Mouse (Mus musculus) left cerebral cortex, postnatal 10 days (tissue): Measurements from ENCODE around the gene Cd80. TPM values are rescaled to one million over a fixed set of nuclear protein-coding genes. Genes with fewer than 3 reads are reported as not detected.
"Not testable (repeated sequence)": the region's sequence is repeated elsewhere in the genome, so short reads cannot be mapped to it uniquely, and the experiment has no call there.

Experiments
- DNase-seq, 2 experiments: peaks; one replicate each; pipeline ENCODE4 v3.0.0; 2021 to 2022; ENCODE audit warnings: low spot score in 2 of 2, mixed read lengths in 1 of 2; ENCODE audit errors: extremely low spot score in 1 of 2
- intact Hi-C: fragments of 180-260 bp; cut with DNase I; formaldehyde crosslinking; loops from one replicate; pipeline ENCODE4 v1.15.1; 2025
- total RNA-seq, 2 experiments: library from RNA; stranded (reverse); gene quantifications; 2 replicates each; pipeline ENCODE4 v1.2.3; 2021

The Cd80 gene
- total RNA-seq, 2 experiments from 2014 or later = 0.36 to 0.49 TPM

DNA sequence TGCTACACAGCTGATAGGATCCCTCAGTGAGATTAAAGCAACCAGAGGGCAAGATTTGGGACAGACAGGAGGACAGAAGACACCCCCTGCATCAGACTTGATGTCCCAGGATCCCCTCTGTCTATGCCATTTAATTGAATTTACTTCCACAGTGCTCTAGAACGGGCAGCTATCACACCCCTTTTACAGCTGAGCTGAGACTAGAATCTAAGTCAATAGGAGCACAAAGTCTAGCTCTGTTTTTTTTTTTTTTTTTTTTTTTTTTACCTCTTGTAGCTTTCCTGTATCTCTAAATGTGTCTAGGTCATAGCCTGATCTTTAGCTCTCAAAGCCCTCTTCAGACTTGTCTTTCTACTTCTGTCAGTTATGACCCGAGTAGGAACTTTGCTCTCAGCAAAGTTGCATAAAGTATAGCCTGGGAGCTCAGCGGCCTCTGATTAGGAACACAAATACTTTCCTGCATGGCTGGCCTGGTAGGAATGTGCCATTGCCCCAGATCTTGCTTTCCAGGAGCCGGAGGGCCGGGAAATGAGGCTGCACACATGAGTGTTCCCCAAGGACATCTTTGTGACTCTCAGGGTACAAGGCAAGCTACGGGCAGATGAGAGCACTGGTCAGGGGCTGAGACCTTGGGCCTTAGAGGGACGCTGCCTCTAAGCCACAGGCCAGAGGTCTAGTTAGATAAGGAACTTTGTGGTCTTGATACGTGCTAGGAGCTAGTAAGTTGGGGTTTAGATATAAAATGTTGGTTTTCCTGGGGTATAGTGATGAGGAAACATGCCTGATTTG is 12.8 kb downstream of the Cd80 start:
- intact Hi-C loops = no loop called here
- DNase-seq = no peak

DNA sequence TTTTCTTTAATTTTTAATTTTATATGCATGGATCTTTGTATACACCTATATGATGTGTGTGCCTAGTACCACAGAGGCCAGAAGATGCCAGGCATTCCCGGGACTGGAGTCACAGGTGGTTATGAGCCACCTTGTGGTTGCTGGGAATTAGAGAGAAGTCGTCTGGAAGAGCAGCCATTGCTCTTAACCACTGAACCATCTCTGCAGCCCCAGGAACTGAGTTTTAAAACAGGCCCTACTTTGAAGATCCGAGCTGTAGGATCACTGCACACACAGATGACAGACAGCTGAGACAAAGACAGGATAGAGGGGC is 13.3 kb downstream of the Cd80 start:
- intact Hi-C loops = no loop called here
- DNase-seq = no peak

DNA sequence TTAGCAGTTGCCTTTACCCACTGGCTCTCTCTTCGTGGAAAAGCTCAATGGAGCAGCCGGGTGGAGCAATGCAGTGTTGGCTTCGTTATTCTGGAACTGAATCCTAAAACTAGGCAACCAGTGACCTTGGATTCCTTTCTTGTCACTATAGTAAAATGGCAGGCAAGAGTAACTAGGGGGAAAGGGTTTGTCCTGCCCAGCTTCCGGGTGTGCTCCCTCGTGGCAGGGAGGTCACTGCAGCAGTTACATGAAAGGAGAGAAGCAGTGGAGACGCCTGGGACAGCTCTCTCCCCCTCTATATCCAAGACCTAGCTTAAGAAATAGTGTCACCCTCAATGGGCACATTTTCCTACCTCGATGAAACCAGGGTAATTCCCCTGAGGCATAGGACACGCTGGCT is 14.1 kb downstream of the Cd80 start:
- intact Hi-C loops = no loop called here

DNA sequence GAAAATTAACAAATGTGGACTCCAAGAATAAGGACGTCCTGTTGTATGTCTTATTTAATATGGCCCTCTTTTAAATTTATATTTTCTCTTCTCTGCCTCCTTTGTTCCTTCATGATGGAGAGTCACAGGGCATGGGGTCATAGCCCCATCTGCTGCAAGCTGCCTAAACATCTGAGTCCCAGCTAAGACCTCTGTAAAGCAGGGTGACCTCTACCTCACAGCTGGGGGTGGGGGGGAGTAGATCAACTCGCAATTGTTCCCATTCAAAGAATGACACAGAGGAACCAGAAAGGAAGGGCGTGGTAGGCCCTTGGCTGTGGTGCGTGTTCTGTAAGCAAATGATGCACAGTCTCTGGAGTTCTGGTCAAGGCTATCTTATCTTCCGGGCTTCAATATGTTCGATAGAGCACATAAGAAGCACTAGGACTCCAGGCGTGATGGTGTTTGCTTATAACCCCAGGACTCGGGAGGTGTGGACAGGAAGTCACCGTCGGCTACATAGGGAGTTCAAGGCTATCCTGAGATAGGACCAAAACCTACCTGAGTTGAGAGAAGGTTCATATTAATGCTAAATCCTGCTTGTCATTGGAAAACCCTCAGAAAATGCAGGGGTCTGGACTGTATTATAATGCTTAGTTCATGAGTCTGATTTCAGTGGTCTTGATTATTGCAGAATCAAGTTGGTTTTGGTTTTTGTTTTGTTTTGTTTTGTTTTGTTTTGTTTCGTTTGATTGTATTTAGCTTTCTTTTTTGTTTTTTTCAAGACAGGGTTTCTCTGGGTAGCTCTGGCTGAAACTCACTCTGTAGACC is 16.5 kb downstream of the Cd80 start:
- intact Hi-C loops = no loop called here

More for the DNA sequence above, 14.1 kb downstream of the Cd80 start:
- DNase-seq = no peak

DNA sequence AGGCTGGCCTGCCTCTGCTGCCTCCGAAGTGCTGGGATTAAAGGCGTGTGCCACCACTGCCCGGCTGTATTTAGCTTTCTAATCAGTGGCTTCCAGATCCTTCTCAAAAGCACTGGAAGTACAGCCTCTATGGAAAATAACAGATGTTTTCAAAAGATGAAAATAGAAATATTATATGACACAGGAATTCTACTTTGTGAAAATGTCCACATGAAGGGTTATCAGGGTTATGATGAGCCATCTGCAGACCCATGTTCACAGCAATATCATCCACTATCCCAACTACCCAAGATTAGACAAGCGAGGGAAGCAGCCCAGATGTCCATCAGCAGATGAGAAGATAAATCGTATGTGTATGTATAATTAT is 17.1 kb downstream of the Cd80 start:
- no peak for DNase-seq
- intact Hi-C loops = no loop called here

More for the DNA sequence above, 16.5 kb downstream of the Cd80 start:
- DNase-seq = no peak

DNA sequence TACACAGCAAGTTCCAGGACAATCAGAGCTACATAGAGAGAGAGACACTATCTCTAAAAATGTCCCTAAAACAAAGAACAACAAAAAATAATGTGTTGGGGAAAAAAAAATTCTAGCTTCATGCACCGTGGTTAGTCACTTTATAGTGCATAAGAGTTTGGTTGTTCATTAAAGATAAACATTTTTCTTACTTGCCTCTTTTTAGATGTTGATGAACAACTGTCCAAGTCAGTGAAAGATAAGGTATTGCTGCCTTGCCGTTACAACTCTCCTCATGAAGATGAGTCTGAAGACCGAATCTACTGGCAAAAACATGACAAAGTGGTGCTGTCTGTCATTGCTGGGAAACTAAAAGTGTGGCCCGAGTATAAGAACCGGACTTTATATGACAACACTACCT is 18.3 kb downstream of the Cd80 start:
- intact Hi-C loops = no loop called here
- no peak for DNase-seq

DNA sequence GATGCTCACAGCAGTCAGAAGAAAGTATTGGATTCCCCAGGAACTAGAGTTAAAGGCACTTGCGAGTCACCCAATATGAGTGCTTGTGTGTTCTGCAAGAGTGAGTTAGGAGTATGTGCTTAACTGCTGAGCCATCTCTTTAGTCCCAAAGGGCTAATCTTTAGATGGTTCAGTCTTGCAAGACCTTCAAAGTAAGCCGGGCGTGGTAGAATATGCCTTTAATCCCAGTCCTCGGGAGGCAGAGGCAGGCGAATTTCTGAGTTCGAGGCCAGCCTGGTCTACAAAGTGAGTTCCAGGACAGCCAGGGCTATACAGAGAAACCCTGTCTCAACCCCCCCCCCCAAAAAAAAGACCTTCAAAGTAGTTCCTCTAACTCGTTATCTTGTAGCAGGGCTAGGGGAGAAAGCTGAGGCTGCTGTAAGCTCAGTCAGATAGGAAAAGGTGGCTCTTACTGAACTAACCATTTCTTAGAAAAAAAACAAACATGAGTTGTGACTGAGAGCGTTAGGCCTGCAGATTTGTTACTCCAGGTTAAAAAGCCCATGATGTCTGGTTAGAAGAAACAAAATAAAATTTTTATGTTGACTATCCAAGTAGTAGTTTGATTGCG is 19.4 kb downstream of the Cd80 start:
- intact Hi-C loops = no loop called here

DNA sequence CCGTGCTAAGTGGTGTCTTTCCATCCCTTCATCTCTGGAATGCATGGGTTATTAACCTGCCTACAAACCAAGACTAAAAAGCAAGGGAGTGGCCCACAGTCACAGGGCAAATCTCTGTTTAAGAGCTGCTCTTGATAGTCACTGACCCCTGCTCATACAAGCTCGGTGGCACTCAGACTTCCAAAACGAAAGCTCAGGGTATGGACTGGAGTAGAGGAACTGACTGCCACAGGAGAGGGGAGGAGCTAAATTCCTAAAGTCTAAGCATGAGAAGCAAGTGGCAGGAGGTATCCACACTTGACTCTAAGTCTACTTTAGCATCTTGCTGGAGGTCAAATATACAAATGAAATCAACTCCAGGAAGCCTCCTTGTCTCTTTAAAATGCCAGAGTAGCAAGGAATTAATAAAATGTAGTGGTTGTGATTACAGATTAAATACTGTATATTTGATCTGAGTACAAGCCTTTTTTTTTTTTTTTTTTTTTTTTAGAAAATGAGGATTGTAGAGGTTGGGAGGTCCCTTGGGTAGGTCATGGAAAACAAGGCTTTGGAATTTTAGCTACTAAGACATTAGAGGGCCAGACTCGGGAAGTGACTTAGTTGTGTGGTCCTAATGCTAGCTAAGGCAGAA is 20.4 kb downstream of the Cd80 start:
- DNase-seq = no peak
- intact Hi-C loops = no loop called here

More for the DNA sequence above, 19.4 kb downstream of the Cd80 start:
- DNase-seq = no peak

DNA sequence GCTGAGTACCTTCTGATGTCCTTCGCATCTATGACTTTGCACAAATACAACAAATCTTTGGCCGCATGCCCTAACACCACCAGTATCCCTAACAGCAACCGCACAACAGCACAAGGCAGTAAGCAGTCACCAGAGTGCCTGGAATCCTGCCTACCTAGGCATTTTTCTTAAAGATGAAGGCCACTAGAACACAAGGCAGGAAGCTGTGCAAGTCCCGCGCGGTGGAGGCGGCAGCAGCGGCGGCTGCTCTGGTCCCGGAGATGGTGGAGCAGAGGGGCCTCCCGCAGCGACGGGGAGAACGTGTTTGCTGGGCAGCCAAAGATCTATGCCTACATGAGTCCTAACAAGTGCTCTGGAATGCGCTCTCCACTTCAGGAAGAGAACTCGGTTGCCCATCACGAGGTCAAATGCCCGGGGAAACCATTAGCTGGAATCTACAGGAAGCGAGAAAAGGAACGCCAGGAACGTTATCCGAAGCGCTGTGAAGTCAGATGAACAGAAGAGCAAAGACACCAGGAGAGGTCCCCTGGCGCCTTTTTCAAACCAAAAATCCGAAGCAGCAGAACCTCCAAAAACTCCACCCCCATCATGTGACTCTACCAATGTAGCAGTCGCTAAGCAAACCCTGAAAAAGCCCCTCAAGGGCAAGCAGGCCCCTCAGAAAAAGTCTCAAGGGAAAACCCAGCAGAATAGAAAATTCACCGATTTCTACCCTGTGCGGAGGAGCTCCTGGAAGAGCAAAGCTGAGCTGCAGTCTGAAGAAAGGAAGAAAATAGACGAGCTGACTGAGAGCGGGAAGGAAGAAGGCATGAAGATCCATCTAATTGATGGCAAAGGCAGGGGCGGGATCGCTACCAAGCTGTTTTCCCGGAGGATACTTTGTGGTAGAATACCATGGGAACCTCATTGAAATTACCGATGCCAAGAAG is 21.2 kb downstream of the Cd80 start:
- intact Hi-C loops = no loop called here
- DNase-seq = peak in 1 of 2 experiments; percentile 51

DNA sequence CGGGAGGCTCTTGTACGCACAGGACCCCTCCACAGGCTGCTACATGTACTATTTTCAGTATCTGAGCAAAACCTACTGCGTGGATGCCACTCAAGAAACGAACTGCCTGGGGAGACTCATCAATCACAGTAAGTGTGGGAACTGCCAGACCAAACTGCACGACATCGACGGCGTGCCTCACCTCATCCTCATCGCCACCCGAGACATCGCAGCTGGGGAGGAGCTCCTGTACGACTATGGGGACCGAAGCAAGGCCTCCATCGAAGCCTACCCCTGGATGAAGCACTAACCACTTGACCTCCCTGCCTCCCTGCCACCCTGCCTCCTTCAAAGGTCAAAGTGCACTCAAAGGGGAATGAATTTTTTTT is 21.9 kb downstream of the Cd80 start:
- DNase-seq, intact Hi-C loops: not testable (repeated sequence)

DNA sequence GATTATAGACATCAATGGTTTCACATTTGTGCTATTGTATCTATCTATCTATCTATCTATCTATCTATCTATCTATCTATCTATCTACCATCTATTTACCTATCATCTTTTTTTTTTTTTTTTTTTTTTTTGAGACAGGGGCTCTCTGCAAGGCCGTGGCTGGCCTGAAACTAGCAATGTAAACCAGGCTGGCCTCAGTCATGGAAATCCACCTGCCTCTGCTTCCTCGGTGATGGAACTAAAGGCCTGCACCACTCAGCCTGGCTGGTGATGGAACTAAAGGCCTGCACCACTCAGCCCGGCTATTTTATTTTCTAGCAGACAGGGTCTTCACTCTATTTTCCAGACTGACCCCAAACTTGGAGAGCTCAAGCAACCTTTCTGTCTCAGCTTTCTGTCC is 22.9 kb downstream of the Cd80 start:
- intact Hi-C loops = no loop called here
- no peak for DNase-seq

DNA sequence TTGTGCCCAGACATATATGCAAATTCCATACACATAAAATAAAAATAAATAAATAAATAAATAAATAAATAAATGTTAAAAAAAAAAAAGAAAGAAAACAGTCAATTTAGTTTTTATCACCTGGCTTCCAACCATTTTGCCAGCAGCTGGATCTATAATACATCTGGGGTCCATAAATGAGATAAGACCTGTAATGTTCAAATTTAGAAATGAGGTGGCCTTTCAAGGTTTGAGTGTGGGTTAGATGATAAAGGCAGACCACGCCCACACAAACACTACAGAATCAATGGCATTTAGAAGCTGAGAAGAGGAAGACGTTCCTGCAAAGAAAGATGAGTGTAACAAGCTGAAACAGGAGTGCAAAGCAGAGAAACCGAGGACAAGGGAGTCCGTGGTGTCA is 26.0 kb downstream of the Cd80 start:
- intact Hi-C loops = no loop called here
- DNase-seq = no peak

DNA sequence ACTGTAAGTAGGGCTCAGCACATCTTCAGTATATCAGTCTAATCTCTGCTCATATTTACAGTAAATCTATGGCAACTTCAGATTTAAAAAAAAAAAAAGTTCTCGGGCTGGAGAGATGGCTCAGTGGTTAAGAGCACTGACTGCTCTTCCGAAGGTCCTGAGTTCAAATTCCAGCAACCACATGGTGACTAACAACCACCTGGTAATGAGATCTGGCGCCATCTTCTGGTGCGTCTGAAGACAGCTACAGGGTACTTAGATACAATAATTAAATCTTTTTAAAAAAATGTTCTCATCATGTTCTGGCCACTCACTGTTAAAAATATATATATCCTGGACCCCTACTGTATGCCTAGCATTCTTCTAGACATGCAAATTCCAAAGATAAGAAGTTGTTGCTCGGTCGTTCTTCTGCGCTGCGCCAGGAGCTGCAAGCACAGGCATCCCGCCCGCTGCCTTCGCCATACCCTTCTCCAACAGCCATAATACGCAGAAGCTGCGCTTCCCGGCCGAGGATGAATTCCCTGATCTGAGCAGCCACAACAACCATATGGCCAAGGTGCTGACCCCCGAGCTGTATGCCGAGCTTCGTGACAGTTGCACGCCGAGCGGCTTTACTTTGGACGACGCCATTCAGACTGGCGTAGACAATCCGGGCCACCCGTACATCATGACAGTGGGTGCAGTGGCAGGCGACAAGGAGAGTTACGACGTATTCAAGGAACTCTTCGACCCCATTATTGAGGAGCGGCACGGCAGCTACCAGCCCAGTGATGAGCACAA is 27.6 kb downstream of the Cd80 start:
- peak in 1 of 2 experiments; percentile 45 for DNase-seq
- intact Hi-C loops = no loop called here

DNA sequence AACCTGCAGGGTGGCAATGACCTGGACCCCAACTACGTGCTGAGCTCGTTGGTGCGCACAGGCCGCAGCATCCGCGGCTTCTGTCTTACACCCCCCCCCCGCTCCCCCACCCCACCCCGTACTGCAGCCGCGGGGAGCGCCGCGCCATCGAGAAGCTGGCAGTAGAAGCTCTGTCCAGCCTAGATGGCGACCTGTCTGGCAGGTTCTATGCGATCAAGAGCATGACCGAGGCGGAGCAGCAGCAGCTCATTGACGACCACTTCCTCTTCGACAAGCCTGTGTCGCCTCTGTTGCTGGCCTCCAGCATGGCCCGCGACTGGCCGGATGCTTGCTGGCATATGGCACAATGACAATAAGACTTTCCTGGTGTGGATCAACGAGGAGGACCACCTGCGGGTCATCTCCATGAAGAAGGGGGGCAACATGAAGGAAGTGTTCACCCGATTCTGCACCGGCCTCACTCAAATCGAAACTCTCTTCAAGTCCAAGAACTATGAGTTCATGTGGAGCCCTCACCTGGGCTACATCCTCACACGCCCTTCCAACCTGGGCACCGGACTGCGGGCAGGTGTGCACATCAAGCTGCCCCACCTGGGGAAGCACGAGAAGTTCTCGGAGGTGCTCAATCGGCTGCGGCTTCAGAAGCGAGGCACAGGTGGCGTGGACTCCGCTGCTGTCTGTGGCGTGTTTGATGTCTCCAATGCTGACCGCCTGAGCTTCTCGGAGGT is 28.4 kb downstream of the Cd80 start:
- intact Hi-C loops = no loop called here
- no peak for DNase-seq

DNA sequence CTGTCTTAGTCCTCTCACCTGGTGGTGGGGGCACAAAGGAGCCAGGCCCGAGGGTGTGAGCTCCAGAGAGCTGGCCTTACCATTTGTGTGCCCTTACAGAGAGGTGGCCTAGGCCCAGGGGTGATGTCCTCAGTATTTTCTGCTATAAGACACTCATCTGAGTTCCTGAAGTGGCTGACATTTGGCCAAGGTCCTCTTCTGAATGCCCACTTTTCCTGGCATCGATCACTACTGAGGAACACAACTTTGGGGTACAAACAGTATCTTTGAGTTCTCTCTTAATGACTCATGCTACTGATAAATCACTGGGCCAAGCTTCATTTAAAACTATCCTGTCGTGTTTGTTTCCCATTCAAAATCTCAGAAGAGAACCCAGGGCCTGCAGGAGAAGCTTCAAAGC is 37.2 kb downstream of the Cd80 start:
- intact Hi-C loops = no loop called here
- DNase-seq = no peak

DNA sequence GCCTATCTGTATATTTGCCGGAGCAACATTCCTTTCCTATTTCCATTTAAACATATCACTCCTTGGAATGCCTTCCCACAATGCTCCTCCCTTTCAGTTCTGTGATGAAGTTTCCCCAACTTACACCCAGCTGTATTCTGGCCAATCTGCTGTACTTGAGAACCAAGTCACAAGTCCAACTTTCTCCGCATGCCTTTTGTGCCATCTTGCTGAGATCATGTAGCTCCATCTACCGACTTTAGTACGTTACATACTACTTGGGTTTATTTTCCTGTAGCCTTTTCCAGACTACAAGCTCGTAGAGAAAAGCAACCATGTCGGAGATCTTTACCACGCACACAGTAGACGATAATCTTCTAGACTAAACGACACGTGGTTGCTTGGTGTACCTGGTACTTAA is 38.5 kb downstream of the Cd80 start:
- intact Hi-C loops = no loop called here
- DNase-seq = no peak

DNA sequence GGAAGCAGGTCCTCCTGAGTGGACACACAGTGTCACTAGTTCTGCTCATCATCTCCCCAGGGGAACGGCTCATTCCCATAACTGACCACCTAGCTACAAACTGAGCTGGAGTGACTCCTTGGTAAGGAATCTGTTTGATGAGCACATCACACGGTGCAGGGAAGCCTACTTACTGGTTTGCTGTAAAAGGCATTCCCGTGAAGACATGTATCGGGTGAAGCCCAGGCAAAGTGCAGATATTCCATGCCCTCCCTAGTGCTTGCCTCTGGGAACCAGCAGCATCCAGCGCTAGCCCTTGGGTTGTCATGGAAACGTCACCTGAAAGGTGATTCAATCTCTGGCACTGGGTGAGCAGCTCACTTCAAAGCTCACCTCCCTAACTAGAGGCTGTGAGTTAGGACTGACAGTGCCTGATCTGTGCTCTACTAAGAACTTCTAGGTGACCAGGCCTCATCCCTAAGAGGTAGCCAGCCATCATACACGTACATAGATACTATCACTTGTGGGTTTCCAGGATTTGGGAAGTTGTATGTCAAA is 41.3 kb downstream of the Cd80 start:
- intact Hi-C loops = no loop called here

More for the DNA sequence above, 41.3 kb downstream of the Cd80 start:
- no peak for DNase-seq
